Mouse (Mus musculus): ENCODE measurements at regions not wholly inside any gene's neighbourhood (a gene's known extent, or its start where the extent isn't known, plus 50 kb on each side); places are given as distances from the start of the nearest gene placed in this dataset.

DNA sequence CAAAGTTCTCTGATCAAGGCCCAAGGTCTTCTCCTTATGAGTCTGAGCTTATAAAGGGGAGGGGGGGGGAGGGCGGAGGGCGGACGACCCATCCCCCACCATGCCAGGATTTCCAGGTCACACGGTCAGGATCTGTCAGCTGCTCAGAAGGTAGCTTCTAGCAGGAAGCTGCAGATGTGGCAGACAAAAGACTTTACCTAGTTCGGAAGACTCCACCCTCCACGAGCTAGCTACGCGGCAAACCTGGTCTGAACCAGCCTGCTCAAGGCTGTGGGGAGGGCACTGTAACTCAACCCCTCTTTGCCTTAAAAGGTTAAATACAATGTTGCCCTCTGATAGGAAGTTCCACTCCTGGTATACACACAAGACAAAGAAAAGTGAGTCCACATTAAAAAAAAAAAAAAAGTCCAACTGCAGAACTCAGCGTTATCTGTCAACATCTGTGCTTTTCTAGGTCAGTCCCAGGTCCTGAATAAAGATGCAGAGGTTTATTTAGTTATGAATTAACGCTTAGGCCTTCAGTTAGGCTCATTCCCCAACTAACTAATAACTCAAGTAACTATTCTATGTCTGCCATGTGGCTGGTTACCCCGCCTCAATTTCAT lies 108.7 kb downstream of the Rpl14 start:
- DNase-seq, result no peak

DNA sequence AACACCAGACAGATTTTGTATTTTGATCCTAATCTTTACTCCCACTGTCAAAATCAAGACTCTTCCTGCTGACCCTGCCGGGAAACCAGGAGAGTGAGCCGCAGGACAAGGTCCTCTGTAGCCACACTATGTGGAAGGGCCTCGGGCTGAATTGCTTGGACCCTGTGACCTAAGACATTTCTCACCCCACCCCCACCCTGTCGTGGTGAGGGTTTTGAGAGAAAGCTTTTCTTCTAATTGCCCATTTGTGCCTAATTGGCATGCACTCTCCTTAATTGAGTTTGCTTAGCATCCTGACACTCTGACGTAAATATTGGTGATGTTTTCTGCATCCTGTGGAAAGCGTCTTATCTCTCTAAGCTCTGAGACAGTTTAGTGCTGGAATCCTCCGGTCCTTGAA lies 110.2 kb downstream of the Rpl14 start:
- DNase-seq, result no peak

DNA sequence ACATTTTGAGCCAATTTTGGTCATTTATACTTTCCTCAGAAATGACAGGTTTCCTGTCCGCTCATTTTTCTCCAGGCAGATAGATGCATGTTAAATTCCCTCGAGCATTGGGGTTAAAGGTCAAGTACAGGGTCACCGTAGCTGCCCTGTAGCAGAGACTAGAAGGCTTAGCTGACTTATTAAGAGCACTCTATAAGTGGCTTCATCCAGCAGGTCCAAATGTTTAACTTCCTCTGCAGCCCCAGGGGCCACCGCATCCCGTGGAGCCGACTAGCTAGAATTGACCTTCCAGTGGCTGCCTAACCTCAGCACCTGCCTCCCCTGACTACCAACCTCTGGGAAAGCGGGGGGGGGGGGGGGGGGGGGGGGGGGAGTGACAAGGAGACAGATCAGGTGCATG lies 114.7 kb downstream of the Rpl14 start:
- DNase-seq, result no peak

DNA sequence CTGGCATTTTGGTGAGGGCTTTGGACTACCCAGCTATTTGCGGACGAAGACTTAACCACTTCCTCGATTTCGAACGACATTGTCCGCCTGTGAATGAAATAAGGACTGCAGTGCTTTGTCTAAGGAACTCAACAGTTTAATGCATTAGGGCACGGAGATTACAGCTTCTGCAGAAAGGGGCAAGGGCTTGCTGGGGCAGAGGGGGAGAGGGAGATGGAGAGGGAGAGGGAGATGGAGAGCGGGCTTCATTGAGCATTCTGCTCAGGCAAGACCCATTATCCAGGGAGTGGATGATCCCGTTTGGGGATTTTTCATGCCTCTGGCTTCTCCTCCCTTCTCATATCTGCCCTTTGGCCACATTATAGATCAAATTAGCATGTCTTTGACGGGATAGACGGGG lies 117.8 kb downstream of the Rpl14 start:
- DNase-seq, result no peak

DNA sequence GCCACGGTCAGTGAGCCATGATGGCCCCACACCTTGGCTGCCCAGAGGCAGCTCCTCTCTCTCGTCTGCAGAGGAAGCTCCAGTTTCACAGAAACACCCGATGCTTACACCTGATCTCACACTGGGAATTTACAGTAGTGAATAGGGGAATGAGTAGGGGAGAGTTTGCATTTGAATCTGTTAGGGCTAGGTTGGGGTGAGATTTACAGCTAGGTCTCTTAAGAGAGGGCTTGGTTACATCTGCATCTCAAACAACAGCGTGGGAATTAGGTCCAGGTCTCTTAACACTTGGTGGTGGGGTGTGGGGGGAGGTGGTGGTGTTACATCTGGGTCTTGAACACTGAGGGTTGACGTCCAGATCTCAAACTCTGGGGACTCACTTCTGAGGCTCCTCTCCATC lies 119.3 kb downstream of the Rpl14 start:
- DNase-seq, result no peak

DNA sequence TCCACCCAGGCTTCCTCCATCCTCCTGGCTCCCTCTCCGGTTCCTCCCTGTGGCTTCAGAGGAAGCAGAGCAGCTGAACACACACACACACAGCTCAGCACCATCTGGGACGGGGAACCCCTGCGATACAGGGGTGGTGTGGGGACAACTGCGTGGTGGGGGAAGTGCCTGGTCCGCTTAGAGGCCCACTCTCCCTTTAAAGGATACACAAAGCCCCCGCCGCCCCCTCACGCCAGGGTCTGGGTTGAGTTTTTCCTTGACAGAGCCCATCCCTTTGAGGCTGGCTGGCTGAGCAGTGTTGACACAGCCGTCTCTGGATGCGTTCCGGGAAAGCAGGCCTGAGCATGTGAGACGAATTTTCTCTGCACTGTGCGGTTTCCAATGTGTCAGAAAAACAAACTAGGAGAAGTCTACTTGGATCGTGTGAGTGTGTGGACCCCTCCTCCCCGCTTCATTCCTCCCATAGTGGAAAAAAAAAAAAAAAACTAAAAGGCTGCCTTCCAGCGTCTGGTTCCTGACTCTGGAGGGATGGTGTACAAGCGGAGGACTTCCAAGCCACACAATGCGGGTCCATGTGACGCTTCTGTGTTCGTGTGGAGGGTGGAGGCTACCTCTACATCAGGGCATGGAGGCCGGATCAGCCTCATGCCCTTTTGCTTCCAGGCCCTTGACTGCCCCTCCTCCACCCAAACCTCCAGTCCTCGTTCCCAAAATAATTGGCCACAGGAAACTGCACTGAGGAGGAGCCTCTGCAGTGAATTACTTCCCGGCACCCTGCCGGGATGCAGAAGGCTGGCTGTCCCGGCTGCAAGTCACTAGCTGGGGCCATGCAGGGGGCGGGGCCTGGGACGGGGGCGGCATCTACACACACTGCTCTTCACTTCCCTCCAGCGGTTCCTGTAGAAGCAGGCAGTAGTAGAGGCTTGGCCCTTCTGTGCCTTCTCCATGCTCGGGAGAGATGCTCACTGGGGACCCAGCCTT lies 120.0 kb downstream of the Rpl14 start:
- peak; percentile 73 to 80 for DNase-seq

DNA sequence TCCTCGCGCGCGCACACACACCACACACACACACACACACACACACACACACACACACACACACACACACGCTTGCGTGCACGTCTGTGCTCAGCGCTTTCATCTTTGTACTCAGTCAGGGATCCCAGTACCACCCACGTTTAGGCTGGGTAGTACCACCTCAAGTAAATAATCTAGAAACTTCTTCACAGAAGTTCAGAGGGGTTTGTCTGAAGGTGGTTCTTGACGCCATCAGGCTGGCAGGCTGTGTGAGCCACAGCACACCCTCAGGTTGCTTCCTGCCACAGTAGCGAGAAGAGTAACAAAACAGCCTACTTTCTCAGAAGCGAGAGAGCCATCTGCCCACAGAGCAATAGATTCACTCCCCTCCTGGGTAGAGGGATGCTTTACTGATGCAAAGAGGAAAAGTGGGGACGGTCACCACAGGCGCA lies 120.7 kb downstream of the Rpl14 start:
- DNase-seq, result no peak

DNA sequence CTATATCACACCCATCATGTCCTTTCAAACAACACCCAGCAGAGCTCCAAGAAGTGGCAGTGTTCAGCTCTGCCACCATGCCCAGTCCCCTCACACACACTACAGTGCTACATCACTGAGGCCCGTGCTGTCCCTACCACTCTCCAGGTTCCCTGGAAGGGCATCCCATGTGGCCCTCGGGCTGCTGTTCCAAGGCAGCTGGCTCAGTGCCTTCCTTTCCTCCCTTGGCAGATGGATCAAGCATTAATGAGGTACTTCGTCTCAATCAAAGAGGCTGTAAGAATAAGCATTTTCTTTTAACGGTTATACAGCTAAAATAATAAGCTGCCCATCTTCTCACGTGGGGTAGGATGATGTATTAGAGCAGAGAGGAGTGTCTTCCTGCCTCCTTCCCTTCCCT lies 123.2 kb downstream of the Rpl14 start:
- no peak for DNase-seq

DNA sequence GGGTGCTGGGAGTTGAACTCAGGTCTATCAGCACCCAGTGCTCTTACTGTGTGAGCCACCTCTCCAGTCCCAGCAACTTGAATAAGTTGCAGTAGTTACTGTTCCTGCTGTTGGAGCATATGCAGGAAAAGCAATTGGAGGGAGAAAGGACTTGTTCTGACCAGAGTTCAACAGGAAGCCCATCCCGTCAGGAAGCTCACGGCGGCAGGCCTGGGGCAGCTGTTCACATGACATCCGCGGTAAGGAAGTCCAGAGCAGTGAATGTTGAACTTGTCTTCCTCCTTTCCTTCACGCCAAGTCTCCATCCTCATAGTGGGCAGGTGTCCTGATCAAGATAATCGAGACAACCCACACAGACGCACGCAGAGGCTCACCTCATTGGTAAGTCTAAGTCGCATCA lies 124.7 kb downstream of the Rpl14 start:
- DNase-seq, result no peak

DNA sequence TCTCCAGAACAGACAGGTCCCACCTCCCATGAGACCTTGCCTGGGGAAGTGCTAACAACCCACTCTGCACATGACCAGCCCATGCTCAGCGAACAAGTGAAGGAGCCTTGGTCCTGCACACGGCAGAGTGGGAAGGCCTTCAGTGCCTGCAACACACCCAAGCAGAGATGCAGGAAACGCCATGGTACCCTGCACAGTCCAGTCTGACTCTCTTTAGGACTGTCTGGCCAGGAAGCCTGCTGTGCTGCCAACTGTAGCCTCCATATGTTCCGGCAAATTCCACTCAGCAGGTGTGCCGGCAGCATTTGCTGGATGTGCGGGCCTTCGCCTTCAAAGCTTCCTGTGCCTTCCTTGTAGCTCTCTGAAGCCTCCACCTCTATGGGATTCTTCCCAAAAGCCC lies 126.5 kb downstream of the Rpl14 start:
- DNase-seq, result peak; percentile 96 to 99

DNA sequence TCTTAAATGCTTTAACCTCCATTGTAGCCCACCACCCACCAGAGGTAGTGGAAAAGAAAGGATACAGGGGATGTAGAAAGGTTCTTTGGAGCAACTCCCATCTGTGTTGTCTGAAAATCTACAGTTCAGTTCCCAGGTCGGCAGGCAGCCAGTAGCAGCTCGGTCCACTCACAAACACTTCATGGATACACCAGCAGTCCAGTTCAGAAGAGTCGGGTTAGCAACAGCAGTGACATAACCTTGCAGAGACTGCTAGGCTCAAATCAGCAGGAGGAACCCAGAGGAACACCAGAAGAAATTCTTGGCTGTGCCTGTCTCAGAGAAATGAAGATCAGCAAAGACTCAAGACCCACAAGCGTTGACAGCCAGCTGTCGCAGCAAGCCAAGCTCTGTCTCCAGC lies 128.5 kb downstream of the Rpl14 start:
- no peak for DNase-seq

DNA sequence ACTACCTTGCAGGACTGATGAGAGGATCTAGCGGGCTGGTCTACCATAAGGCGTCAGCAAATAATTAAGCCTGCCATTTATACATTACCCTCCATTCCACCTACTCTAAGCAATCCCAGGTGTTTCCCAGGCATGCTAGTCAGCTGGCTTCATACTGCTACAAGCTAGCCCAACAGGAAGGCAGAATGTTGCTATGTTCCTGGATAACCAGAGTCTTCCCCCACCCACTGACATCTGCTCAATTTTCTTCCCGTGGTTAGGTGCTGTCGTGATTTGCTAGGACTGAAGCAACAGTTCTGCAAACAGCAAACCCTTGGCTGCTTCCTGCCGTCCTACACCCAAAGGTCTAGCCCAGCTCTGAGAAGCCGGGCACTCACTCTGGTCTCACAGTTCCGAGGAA lies 131.6 kb downstream of the Rpl14 start:
- no peak for DNase-seq

DNA sequence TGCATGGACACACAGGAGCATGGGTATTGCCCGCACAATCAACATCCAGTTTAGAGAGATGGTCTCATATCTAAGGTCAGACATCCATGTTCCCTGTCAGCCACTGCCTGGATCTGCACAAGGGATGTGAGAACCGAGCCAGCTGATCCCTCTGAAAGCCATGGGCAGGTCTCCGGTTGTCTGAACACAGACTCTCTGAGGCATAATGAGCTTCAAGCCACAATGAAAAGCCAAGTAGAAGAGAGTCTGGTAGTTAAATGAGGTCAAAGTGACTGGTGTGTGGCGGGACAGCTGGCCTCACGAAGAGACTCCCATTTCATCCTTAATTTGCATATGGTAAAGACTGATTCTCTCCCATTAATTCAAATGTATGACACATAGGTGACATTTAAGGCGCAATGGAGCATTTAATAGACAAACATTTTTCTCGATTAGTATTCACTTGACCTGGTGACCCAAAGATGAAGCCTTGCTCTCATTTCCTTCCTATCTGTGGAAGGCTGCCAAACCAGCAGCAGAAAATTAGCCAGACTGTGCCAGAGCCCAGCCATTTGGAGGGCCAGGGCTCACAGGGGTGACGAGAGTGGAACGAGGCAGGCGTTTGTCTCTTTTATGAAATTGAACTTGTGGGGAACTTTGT lies 132.2 kb downstream of the Rpl14 start:
- peak in 1 of 2 experiments; percentile 25 for DNase-seq

DNA sequence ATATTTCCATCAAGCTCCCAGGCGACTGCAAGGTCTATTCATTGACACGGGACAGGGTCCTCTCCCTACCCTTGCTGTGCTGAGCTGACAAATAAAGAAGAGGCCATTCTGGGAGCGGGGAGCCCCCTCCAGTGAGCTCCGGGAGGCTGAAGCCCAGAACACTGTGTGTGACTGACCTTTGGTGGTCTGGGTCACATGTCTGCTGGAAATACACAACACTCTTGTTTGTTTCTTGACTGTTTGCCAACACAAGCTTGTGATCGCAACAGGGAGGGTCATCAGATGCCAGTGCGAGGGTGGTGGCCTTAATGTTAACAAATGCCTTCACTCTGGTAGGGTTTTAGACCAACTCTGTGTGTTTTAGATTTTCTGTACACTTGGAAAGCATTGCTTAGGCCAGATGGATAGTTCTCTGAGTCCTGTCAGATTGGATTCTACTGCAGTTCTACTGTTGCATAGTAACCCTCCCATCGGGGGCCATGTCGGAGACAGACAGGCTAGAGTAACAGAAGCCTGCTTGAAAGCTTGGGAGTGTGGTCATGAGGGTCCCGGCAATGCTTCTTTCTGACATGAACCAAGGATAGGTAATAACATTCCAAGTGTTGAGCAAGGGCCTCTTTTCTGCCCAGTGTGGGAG lies 135.4 kb downstream of the Rpl14 start:
- no peak for DNase-seq

DNA sequence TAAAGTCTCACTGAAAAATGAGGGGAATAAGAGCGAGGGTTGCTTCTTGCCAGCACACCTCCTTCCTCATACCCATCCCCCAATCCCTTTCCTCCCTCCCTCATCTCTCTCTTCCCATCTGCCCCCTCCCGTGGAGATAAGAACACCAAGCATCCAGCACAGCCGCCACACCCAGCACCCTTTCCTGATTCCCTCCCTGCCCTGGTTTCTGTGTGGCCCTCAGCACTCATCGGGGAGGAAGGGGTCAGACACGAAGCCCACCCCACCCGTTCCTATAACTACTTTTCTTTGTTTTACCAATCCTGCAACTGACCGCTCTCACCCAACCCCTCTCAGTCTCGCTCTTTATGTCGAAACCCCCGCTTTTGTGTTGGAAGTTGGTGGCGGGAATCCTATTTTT lies 137.3 kb downstream of the Rpl14 start:
- no peak for DNase-seq

DNA sequence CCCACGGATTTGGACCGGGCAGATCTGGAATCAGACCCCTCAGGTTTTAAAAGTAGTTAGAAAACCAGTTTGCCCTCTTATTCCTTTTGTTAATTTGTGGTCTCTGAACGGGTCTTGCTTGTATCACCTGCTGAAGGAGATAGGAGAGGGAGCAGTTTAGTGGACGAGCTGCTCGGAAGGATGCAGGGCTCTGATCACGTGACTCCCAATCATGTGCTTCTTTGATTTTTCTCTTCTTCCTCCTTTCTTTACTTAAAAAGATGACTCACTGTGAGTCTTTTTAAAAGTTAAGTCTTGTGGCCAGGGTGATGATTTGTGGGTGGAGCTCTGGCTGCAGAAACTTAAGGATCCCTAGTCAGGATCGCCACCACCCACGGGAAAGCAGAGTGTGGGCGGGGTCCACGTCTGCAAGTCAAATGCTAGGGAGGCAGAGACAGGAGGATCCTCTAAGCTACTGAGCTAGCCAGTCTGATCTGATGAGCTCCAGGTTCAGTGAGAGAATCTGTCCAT lies 138.0 kb downstream of the Rpl14 start:
- DNase-seq, result no peak

DNA sequence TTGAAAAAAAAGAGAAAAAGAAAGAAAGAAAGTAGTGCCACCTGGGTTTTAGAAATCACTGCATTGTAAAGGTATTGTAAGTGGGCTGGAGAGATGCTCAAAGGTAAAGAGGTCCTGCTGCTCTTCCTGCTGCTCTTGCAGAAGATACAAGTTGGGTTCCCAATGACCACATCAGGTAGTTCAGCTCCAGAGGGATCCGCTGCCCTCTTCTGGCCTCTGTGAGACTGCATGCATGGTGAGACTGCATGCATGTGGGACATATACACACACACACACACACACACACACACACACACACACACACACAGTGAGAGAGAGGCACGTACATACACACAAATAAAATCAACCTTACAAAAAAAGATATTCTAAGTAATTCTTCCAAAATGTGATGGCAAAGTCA lies 141.7 kb downstream of the Rpl14 start:
- no peak for DNase-seq

DNA sequence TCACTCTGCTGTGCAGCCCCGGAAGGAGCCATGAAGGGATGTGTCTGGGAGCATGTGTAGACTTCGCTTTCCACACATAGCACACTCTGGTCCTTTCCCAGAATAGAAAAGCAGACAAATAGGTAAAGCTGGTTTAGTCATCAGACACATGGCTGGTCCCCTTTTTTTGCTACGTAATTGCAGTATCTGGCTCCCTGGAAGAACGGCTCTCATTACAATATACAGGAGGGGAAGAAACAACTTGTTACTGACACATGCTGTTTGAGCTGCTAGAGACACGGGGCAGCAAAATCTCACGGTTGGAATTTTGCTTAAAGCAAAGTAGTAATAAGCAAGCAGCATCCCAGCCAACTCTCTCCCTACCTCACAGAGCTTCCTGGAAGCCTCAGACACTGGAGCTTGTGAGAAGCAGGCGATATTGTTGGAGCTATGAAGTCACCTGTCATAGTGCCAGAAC lies 144.4 kb downstream of the Rpl14 start:
- no peak for DNase-seq

DNA sequence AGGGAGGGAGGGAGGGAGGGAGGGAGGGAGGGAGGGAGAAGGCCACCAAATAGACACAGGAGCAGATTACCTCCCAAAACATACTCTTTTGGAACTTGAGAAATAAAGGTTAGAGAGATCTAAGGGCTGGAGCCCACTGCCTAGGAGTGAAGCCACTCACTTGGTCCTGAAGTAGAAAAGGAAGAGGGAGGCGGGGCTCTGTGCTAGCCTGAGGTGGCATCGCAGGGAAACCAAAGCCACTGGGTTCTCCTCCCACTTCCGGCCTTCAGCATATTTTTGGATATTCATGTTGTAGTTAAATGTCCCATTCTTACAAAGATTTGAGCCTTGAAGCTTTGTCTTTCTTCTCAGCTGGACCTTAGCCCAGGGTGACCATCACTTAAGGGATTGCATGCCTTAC lies 147.6 kb downstream of the Rpl14 start:
- DNase-seq, result no peak

DNA sequence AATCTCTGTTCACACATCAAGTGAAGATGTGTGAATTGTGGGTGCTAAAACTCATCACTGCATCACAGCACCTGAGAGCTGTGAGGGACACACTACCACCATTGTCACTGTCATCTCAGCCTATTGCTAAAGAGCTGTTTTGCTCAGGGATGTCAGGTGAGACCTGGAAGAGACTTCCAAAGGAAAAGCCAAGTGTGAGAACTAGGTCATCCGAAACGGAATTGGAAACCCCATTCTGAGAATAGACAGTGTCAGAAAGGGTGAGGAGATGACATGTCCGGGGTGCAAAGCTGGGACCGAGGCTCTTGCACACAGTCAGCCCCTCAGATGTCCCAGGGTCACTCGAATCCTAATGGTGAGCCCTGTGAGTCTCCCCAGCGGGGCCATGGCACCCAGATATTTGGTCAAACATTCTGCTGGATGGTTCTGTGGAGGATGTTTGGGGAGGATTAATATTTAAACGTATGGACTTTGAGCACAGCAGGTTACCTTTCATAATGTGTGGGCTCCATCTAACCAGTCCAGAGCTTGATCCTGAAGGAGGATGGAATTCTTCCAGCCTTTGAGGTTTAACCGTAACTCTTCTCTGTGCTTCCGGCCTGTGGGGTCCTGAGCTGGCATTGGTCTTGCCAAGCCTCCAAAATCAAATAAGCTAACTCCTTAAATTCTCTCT lies 150.3 kb downstream of the Rpl14 start:
- no peak for DNase-seq

DNA sequence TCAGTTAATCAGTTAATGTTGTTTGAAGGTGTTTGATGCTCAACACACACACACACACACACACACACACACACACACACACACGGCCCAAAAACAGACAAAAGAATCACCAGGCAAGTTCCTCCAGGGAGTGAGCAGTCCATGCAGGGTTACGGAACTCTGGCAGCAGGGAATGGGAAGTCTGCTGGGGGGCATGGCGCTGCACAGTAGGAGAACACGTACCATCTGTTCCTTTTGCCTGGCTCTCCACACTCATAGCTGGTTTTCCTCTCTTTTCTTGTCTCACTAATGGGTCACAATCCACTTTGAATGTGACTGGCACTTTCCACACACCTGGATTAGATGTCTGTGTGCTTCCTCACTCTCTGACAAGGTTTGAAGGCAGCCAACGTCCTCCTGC lies 151.8 kb downstream of the Rpl14 start:
- DNase-seq, result peak; percentile 47 to 49

DNA sequence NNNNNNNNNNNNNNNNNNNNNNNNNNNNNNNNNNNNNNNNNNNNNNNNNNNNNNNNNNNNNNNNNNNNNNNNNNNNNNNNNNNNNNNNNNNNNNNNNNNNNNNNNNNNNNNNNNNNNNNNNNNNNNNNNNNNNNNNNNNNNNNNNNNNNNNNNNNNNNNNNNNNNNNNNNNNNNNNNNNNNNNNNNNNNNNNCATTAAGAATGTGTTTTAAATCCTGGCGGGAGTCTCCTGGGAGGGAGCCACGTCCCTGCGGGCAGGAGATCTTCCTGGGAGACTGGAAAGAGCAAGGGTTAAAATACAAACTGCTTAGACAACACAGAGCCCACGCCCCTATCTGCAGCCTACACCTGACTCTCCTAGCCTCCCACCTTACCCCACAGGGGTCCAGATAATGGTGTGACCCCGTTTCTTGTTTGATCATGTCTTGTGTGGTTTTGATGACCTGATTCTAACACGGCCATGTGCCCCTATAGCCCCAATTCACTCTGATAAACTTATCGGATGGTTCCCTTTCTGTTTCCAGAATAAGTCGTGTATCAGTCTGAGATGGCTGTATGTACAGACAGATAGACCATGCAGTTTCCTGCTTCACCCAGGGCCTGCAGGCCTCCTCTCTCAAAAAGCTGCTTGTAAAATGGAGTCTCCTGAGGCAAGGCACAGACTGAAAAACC lies 160.8 kb downstream of the Rpl14 start:
- DNase-seq, result no peak
